Mouse (Mus musculus): ENCODE data around the gene Agtpbp1.

Gene Agtpbp1

GRCm38 (mm10) chr13:59572549-59572948, 12.5 kb downstream of the Agtpbp1 start:
- peak; percentile 77 for DNase-seq (ENCODE audit: low read depth, low spot score)

- no peak for DNase-seq (ENCODE audit: low read depth, low spot score)
Observed at GRCm38 (mm10) chr13:59571107-59571506, 13.9 kb downstream of the Agtpbp1 start.

- no peak for DNase-seq (ENCODE audit: low read depth, low spot score)
Observed at GRCm38 (mm10) chr13:59565945-59566520, 19.0 kb downstream of the Agtpbp1 start.

GRCm38 (mm10) chr13:59564923-59565322, 20.1 kb downstream of the Agtpbp1 start:
- no peak for DNase-seq (ENCODE audit: low read depth, low spot score)

- no peak for DNase-seq (ENCODE audit: low read depth, low spot score)
Observed at GRCm38 (mm10) chr13:59564505-59564904, 20.5 kb downstream of the Agtpbp1 start.

DNA sequence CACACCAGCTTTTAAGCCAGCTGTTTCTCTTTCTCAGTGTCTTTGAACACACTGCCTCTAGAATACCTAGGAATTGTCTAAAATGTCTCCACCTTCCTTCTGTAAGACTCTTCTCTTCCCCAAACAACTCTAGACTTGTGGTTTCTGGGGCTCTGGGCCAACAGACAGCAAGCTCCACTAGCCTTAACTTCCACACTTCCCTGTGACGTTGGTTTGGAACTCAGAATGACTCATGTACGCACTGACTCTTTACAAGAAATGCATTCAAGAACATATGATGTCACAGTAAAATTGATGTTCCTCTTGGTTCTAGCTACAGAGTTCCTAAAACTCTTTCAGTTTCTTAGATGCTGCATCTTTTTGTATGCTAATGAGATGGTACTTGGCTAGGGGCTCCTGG, 22.6 kb downstream of the Agtpbp1 start:
- peak; percentile 32 for DNase-seq (ENCODE audit: low read depth, low spot score)

DNA sequence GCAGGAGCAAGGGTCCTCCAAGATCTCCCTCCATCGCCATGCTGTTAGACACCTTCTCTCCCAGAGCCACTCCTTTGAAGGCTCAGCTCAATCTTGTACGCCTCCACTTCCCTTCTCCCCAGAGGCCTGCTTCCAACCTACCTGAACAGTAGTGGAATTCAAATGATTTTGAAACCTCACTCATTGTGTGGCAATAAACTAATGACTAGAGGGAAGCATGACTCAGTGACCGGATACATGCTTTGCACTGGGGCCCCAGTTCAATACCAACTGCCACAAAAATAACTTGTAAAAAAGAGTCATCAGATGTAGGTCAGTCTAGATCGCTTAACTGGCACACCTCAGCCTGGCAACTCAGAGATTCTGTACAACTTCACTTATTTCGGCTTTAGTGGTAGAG, 26.3 kb downstream of the Agtpbp1 start:
- no peak for DNase-seq (ENCODE audit: low read depth, low spot score)

- DNase-seq (ENCODE audit: low read depth, low spot score) = peak; percentile 71
Observed at GRCm38 (mm10) chr13:59557185-59557985, 27.6 kb downstream of the Agtpbp1 start.

- peak; percentile 40 for DNase-seq (ENCODE audit: low read depth, low spot score)
Observed at GRCm38 (mm10) chr13:59556670-59557069, 28.4 kb downstream of the Agtpbp1 start.

- no peak for DNase-seq (ENCODE audit: low read depth, low spot score)
Observed at GRCm38 (mm10) chr13:59555613-59556192, 29.3 kb downstream of the Agtpbp1 start.

DNA sequence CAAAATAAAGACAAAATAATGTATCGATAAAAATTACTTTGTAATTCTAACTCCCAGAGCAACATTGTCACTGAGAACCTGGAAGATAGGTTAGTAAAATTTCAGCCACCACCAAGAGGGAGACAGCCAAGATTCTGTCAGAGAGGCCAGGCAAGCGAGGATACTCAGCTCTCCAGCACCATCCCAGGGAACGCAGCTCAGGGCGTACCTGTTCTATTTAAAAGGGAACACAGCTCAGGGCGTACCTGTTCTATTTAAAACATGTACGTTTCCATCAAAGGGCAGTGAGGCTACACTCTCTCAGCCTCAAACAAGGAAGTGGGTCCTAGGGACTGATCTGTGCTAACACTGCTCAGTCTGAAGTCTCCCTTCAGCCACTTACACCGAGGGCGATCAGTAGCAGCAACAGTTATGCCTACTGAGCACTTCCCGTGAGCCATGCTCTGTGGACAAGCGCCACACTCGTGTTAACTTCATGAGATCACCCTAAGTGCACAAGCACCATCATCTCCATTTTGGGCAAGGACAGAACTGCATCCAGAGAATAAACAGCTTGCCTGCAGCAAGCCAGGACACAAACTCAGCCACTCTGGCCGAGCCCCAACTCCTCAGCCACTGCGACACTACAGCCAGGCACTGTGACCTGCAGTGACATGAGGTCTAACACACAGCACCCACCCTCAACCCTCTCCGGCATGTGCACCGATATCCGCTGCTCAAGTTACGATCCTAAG, 30.1 kb downstream of the Agtpbp1 start:
- no peak for DNase-seq (ENCODE audit: low read depth, low spot score)

DNA sequence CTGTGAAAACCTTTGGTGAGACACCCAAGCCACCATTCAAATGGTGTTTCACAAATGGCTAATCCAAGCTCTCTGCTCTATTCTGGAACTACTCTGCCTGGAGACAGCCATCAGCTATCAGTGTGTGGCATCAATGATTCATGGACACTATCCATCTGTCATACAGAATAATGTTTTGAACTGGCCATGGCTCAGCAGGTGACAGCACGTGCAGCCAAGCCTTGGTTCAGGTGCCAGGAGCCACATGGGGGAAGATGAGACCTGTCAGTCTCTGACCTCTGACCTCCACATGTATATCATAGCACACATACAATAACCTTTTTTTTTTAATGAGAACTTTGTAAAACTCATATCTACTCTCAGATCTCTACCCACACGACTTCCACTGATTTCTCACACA, 32.3 kb downstream of the Agtpbp1 start:
- DNase-seq (ENCODE audit: low read depth, low spot score) = no peak

DNA sequence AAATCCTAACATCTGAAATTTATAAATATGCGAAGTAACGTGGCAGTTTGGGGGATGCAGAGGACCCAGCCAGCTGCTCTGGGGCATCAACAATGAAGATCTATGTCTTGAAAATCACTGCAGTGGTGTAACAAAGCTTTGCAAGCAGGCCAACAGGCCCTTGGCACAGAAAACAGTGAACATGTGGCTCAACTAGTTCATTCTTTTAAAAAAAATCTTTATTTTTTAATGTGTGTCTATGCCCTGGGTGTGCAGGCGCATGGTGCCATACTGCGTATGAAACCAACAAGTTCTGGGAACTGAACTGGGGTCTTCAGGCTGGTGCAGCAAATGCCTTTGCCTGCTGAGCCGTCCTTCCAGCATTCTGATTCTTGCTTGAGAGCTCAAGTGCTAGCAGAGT, 32.7 kb downstream of the Agtpbp1 start:
- no peak for DNase-seq (ENCODE audit: low read depth, low spot score)

- DNase-seq (ENCODE audit: low read depth, low spot score) = no peak
Observed at GRCm38 (mm10) chr13:59549318-59549798, 35.7 kb downstream of the Agtpbp1 start.

- peak; percentile 20 for DNase-seq (ENCODE audit: low read depth, low spot score)
Observed at GRCm38 (mm10) chr13:59547716-59548115, 37.3 kb downstream of the Agtpbp1 start.

- DNase-seq (ENCODE audit: low read depth, low spot score) = no peak
Observed at GRCm38 (mm10) chr13:59547091-59547490, 37.9 kb downstream of the Agtpbp1 start.

DNA sequence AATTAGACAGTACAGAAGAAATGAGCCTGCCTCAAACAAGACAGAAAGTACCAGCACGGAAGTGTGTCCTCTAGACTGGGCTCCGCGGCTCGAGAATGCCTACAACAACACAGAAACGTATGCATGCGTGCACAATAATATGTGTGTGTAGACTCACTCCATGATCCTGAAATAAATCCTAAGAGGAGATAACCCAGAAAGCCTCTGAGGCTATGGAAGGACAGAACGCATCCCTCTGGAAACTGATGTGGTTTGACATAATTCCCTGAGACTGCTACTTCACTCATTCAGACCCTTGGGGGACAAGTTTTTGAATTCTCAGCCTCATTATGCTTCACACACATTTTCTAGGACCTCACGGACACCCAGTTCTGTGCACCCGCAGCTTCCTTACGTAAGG, 42.6 kb downstream of the Agtpbp1 start:
- no peak for DNase-seq (ENCODE audit: low read depth, low spot score)

- no peak for DNase-seq (ENCODE audit: low read depth, low spot score)
Observed at GRCm38 (mm10) chr13:59540030-59540429, 45.0 kb downstream of the Agtpbp1 start.

DNA sequence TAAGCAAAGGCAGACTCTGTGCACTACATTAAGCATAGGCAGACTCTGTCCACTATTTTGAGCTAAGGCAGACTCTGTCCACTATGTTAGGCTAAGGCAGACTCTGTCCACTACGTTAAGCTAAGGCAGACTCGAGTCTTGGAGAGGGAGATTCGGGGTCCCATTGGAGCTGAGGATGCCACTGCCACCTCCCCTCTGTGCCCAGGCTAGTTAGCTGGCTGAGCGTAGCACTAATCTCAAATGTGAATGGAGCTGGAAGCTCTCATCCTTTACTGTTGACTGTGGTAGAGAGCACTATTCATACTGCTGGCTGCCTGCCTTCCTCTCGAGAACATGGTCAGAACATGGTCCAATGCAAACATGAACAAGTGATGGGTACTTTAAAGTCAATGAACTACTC, 46.4 kb downstream of the Agtpbp1 start:
- DNase-seq (ENCODE audit: low read depth, low spot score) = no peak

DNA sequence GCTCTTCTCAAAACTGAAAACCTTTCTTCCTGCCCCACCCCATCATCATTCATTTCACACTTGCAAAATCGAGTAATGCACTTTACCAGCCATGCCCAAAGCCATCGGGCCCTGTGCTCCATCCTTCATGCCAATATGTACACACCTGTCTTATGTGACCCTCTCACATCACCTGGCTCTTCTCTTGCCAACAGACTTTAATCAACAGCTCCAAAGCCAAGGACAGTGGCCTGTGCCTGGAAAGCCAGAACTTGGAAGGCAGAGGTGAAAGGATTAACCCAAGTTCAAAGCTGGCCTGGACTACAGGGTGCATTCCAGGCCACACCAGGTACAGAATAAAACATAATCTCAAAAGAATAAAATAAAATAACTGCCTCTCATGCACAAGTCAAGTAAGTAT, 48.4 kb downstream of the Agtpbp1 start:
- no peak for DNase-seq (ENCODE audit: low read depth, low spot score)

GRCm38 (mm10) chr13:59535746-59536145, 49.3 kb downstream of the Agtpbp1 start:
- no peak for DNase-seq (ENCODE audit: low read depth, low spot score)

DNA sequence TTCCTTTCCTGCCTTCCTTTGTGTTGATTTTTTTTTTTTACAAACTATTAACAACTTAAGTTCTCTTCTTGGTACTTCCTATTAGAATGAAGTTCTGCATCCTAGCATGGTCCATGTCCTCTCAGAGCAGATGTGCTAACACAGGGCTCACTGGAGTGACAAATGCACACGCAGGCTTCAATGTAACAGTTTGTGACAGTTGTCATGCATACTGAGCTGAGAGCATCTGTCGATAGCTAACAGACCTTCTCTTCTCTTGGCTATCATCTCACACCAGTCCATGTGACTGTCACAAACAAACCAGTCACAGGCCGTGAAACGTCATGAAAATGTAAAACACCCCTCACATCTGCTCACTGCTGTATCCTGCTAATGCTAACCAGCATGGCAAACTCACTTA, 50.7 kb downstream of the Agtpbp1 start:
- no peak for DNase-seq (ENCODE audit: low read depth, low spot score)

Measured in 3T3-L1 (cell line).